Mouse (Mus musculus): Measurements from ENCODE around the gene Gins1. TPM values are rescaled to one million over a fixed set of nuclear protein-coding genes. Genes with fewer than 3 reads are reported as not detected.

Gins1 gene
- polyA plus RNA-seq, 1 experiment from 2014 or later: 7.0 TPM

GRCm38 (mm10) chr2:150959521-150959920 lies 54.3 kb downstream of the Gins1 start:
- 93% methylated on average over 10 of the region's 10 CpGs for WGBS (ENCODE audit: missing documents)
- Histone ChIP-seq H3K79me2 (ENCODE audit: inconsistent target) (no peaks in the 10 kb centered on the region), H3K27ac (no peak overlapping the region), H3K4me3 (ENCODE audit: inconsistent target) (no peak overlapping the region), H3K36me3 (ENCODE audit: inconsistent target) (no peaks in the 10 kb centered on the region)

- Histone ChIP-seq H3K79me2 (ENCODE audit: inconsistent target) (no peaks in the 10 kb centered on the region), H3K36me3 (ENCODE audit: inconsistent target) (no peaks in the 10 kb centered on the region)
- 98% methylated on average over 3 of the region's 3 CpGs for WGBS (ENCODE audit: missing documents)
These were observed 58.0 kb downstream of the Gins1 start for GRCm38 (mm10) chr2:150963246-150963645.

GRCm38 (mm10) chr2:150964641-150965040 lies 59.4 kb downstream of the Gins1 start:
- no peak overlapping the region for H3K27ac ChIP-seq
- no peaks in the 10 kb centered on the region for H3K36me3 ChIP-seq (ENCODE audit: inconsistent target)
- H3K79me2 ChIP-seq (ENCODE audit: inconsistent target): no peaks in the 10 kb centered on the region
- WGBS (ENCODE audit: missing documents): 93% methylated on average over 3 of the region's 3 CpGs
- no peak overlapping the region for H3K4me3 ChIP-seq (ENCODE audit: inconsistent target)

More at GRCm38 (mm10) chr2:150963246-150963645, 58.0 kb downstream of the Gins1 start:
- no peak overlapping the region for H3K4me3 ChIP-seq (ENCODE audit: inconsistent target)
- H3K27ac ChIP-seq: no peak overlapping the region

GRCm38 (mm10) chr2:150965951-150966350 lies 60.8 kb downstream of the Gins1 start:
- H3K36me3 ChIP-seq (ENCODE audit: inconsistent target): no peaks in the 10 kb centered on the region
- WGBS (ENCODE audit: missing documents): 93% methylated on average over 8 of the region's 10 CpGs
- H3K79me2 ChIP-seq (ENCODE audit: inconsistent target): no peaks in the 10 kb centered on the region
- no peak overlapping the region for H3K27ac ChIP-seq
- no peak overlapping the region for H3K4me3 ChIP-seq (ENCODE audit: inconsistent target)

GRCm38 (mm10) chr2:150967491-150967890 lies 62.3 kb downstream of the Gins1 start:
- H3K27ac ChIP-seq: no peak overlapping the region
- H3K4me3 ChIP-seq (ENCODE audit: inconsistent target): no peak overlapping the region
- H3K79me2 ChIP-seq (ENCODE audit: inconsistent target): no peaks in the 10 kb centered on the region
- 100% methylated on average over 2 of the region's 2 CpGs for WGBS (ENCODE audit: missing documents)
- H3K36me3 ChIP-seq (ENCODE audit: inconsistent target): no peaks in the 10 kb centered on the region

GRCm38 (mm10) chr2:150969231-150969630 lies 64.0 kb downstream of the Gins1 start:
- H3K36me3 ChIP-seq (ENCODE audit: inconsistent target): no peaks in the 10 kb centered on the region

GRCm38 (mm10) chr2:150971856-150972255 lies 66.7 kb downstream of the Gins1 start:
- no peaks in the 10 kb centered on the region for H3K79me2 ChIP-seq (ENCODE audit: inconsistent target)
- no peak overlapping the region for H3K27ac ChIP-seq
- WGBS (ENCODE audit: missing documents): 92% methylated on average over 7 of the region's 7 CpGs
- H3K36me3 ChIP-seq (ENCODE audit: inconsistent target): no peaks in the 10 kb centered on the region
- no peak overlapping the region for H3K4me3 ChIP-seq (ENCODE audit: inconsistent target)

More at GRCm38 (mm10) chr2:150969231-150969630, 64.0 kb downstream of the Gins1 start:
- Histone ChIP-seq H3K27ac (no peak overlapping the region), H3K4me3 (ENCODE audit: inconsistent target) (no peak overlapping the region), H3K79me2 (ENCODE audit: inconsistent target) (no peaks in the 10 kb centered on the region)
- 100% methylated on average over 2 of the region's 2 CpGs for WGBS (ENCODE audit: missing documents)

- Histone ChIP-seq H3K36me3 (ENCODE audit: inconsistent target) (no peaks in the 10 kb centered on the region), H3K79me2 (ENCODE audit: inconsistent target) (no peaks in the 10 kb centered on the region), H3K27ac (no peak overlapping the region), H3K4me3 (ENCODE audit: inconsistent target) (no peak overlapping the region)
- WGBS (ENCODE audit: missing documents): 91% methylated on average over 3 of the region's 3 CpGs
These were observed 67.5 kb downstream of the Gins1 start for GRCm38 (mm10) chr2:150972681-150973080.

GRCm38 (mm10) chr2:150973401-150974115 lies 68.4 kb downstream of the Gins1 start:
- 96% methylated on average over 8 of the region's 8 CpGs for WGBS (ENCODE audit: missing documents)
- Histone ChIP-seq H3K79me2 (ENCODE audit: inconsistent target) (no peaks in the 10 kb centered on the region), H3K36me3 (ENCODE audit: inconsistent target) (no peaks in the 10 kb centered on the region), H3K27ac (no peak overlapping the region), H3K4me3 (ENCODE audit: inconsistent target) (no peak overlapping the region)

GRCm38 (mm10) chr2:150976871-150977270 lies 71.7 kb downstream of the Gins1 start:
- Histone ChIP-seq H3K79me2 (ENCODE audit: inconsistent target) (no peaks in the 10 kb centered on the region), H3K4me3 (ENCODE audit: inconsistent target) (no peak overlapping the region), H3K27ac (no peak overlapping the region), H3K36me3 (ENCODE audit: inconsistent target) (no peaks in the 10 kb centered on the region)
- 74% methylated on average over 5 of the region's 5 CpGs for WGBS (ENCODE audit: missing documents)

GRCm38 (mm10) chr2:150977676-150978075 lies 72.5 kb downstream of the Gins1 start:
- Histone ChIP-seq H3K36me3 (ENCODE audit: inconsistent target) (no peaks in the 10 kb centered on the region), H3K27ac (no peak overlapping the region), H3K79me2 (ENCODE audit: inconsistent target) (no peaks in the 10 kb centered on the region), H3K4me3 (ENCODE audit: inconsistent target) (no peak overlapping the region)
- WGBS (ENCODE audit: missing documents): 97% methylated on average over 6 of the region's 6 CpGs

GRCm38 (mm10) chr2:150978791-150979190 lies 73.6 kb downstream of the Gins1 start:
- H3K36me3 ChIP-seq (ENCODE audit: inconsistent target): no peaks in the 10 kb centered on the region
- WGBS (ENCODE audit: missing documents): 81% methylated on average over 3 of the region's 3 CpGs
- no peak overlapping the region for H3K4me3 ChIP-seq (ENCODE audit: inconsistent target)
- H3K79me2 ChIP-seq (ENCODE audit: inconsistent target): no peaks in the 10 kb centered on the region
- H3K27ac ChIP-seq: no peak overlapping the region

- no peaks in the 10 kb centered on the region for H3K79me2 ChIP-seq (ENCODE audit: inconsistent target)
- WGBS (ENCODE audit: missing documents): 92% methylated on average over 14 of the region's 14 CpGs
- H3K36me3 ChIP-seq (ENCODE audit: inconsistent target): no peaks in the 10 kb centered on the region
- H3K27ac ChIP-seq: no peak overlapping the region
- H3K4me3 ChIP-seq (ENCODE audit: inconsistent target): no peak overlapping the region
These were observed 74.8 kb downstream of the Gins1 start for GRCm38 (mm10) chr2:150979861-150980620.

Data from macrophage (primary cell).